Mouse (Mus musculus): ENCODE measurements around the gene Fst.

Gene Fst

DNA sequence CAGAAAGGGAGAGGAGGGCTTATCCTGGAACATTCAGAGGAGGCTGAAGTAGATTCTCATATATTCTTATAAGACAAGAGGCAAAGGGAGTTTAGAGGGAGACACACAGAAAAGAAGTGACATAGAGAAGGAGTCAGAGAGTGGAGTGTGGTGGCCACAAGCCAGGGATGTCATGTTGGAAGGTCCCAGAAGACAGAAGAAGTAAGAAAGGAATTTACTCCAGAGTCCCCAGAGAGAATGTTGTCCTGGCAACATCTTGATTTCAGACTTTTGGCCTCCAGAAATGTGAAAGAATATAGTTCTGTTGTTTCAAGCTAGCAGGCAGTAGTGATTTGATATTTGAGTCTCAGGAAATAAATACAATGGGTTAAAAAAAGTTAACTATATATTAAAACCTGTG, 46.4 kb downstream of the Fst start:
- no peak for DNase-seq

DNA sequence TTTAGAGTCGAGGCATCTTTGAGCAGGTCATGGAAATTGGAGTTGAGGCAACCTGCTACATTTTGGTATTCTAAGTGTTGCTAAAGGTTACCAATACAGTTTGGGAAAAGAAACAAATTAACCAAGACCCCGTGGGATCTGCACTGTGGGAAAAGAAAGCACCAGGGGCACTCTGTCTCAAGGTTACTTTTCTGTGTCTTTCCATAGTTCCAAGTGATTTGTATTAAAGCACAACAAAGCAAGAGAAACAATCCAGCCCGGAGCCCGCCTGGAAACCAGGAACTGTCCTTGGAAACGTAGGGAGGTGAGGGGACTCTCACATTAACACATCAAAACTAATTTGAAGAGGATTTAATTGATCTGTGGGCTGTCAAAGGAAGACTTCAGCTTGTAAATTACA, 51.9 kb downstream of the Fst start:
- DNase-seq = no peak

DNA sequence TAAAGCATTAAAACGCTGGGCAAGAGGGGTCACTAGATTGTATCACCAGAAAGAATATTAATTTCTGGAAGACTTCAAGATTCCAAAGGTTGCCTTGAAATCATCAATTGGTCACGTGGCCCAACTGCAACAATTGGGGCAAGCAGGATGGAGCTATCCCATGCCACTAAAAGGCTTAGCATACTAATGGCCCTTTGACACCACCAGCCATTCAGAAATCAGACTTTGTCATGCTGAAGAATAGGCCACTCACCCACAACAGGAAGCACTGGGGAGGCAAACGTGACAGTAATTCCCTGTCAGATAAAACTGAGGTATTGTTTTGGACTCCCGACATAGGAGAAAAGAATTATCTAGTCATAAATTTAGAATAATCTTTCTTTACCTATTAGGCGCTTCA, 52.3 kb downstream of the Fst start:
- no peak for DNase-seq

DNA sequence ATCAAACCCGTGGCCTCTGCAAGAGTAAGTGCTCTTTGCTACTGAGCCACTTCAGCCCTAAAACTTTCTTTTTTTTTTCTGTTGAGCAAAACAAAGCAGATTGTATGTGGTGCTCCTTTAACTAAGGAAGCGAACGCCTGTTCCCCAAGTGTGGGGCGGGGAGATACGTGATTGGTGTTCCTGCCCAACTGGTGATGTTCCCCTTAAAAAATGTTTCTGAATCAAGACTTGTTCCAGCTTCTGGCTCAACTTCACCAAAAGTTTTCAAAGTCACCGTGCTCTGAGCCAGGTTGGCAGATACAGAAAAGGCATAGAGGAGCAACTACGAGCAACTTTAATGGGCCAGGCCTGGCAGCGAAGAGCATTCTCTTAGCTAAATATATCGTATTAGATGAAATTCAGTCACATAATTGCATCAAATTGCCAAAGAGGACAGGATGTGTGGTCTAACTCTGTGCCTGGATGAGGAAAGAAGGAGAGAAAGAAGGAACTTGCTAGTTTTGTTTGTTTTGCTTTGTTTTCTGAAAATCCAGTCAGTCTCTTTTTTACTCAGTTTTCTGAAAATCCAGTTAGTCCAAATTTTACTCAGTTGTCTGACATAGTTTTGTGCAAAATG, 53.5 kb downstream of the Fst start:
- peak; percentile 6 for DNase-seq

Data from lung, postnatal 10 days (tissue).